Mouse (Mus musculus) brain, embryonic 14.5 days (tissue): ENCODE results near the gene Bcl2l2.

Experiments
- CTCF ChIP-seq: fragments of 200-500 bp; IDR thresholded peaks from 2 replicates; pipeline ENCODE4 v1.5.1; 2012; ENCODE audit warnings: inconsistent platforms, mild to moderate bottlenecking, moderate library complexity, borderline replicate concordance; ENCODE audit not compliant: insufficient read depth, insufficient read length; ENCODE audit errors: extremely low read depth
- POLR2A ChIP-seq: fragments of 200-500 bp; IDR thresholded peaks from 2 replicates; pipeline ENCODE4 v1.6.1; 2012; ENCODE audit warnings: mild to moderate bottlenecking, inconsistent platforms, borderline replicate concordance; ENCODE audit not compliant: poor library complexity, insufficient read depth, insufficient read length, severe bottlenecking; ENCODE audit errors: extremely low read depth

DNA sequence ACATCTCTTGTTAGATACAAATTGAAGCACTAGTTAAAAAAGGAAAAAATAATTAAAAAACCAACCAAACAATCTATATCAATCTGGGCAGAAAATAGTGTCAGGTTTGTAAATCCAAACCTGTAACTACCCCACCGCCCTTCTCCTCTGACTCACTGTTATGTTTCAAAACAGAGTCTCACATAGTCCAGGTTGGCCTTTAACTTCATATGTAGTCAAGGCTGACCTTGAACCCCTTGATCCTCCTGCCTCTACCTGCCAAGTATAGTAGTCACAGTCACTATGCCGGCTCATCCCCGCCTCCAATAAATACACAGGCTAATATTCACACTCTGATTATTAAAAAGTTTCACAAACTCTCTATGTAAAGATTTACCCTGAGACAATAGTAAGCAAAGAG lies 27.5 kb upstream of the Bcl2l2 start:
- no peak for TF ChIP-seq CTCF
- TF ChIP-seq POLR2A: no peak
